Mouse (Mus musculus) v-Abl transformed pro-B cells (cell line): ENCODE results near the gene Sprr2f.

Source experiments
- in situ Hi-C, 2 experiments: fragments of 400-800 bp; cut with MboI; formaldehyde crosslinking; loops; one replicate each; pipeline ENCODE4 v1.15.1; 2025; ENCODE audit not compliant: unreplicated experiment in 2 of 2

Sprr2f gene

DNA sequence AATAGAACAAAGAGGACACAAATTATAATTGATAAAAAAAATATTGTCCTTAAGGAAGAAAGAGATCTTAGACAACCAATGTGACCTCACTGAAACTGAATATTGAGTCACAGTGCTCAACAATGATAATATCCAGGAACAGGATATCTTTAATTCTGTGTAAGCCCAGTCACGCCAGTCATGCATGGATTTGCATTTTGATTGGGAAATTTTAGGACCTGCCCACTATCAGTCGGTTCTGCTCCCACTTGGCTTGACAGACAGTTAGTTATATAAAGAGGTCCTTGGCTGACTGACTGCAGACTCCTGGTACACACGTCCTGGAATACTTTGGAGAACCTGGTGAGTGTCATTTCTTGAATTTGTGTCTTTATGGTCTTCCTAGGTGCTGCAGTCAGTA, at the start of gene Sprr2f:
Sprr2f (plus strand) TSS at position 301 of the 400 bp plus-strand sequence.
- in situ Hi-C loops: no loop called here

DNA sequence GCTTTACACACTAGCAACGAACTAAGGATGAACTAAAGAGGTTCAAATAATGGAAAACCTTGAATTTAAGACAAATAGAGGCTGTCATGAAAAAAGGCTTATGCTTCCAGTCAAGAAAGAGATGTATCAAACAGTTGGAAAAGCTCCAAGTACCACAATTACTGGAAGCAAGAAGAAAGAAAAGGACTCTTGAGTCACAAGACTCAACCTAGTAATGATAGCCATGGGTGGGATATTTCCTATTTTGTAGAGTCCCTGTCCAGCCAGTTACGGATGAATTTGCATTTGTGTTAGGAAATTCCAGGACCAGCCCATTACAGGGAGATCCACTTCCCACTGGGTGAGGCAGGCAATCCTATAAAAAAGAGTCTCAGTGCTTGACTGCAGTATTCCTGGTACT, 48.7 kb upstream of the Sprr2f start, which contains the start of gene Sprr2b:
Sprr2b (plus strand) TSS at position 301 of the 400 bp plus-strand sequence.
- in situ Hi-C loops: no loop called here

- in situ Hi-C loops: no loop called here
These were observed 47.6 kb upstream of the Sprr2f start for GRCm38 (mm10) chr3:92317384-92317783.

- in situ Hi-C loops: no loop called here
These were observed 28.7 kb upstream of the Sprr2f start for GRCm38 (mm10) chr3:92336278-92336677.

- in situ Hi-C loops: no loop called here
These were observed 26.1 kb upstream of the Sprr2f start, which contains the start of gene Sprr2d for GRCm38 (mm10) chr3:92338840-92339239. TSS of gene Sprr2d (plus strand) at chr3:92339140.

- in situ Hi-C loops: no loop called here
These were observed 13.1 kb upstream of the Sprr2f start, which contains the start of gene Sprr2e for GRCm38 (mm10) chr3:92351843-92352242. TSS of gene Sprr2e (plus strand) at chr3:92352143.

GRCm38 (mm10) chr3:92361619-92362018, 3.4 kb upstream of the Sprr2f start:
- in situ Hi-C loops: no loop called here

DNA sequence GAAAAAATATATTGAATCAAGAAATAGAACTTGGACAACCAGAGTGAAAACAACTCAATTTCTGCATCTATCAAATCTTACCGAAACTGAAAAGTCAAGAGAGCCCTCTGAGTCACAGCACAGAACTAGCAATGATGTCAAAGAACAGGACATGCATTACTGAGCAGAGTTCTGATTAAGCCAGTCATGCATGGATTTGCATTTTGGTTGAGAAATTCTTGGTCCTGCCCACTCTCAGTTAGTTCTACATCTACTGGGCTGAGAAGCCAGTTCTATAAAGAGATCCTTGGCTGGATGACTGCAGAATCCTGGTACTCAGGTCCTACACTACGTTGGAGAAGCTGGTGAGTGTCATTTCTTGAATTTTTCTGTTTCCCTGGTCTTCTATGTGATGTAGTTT, 8.6 kb downstream of the Sprr2f start:
- in situ Hi-C loops: no loop called here

GRCm38 (mm10) chr3:92385385-92385784, 20.4 kb downstream of the Sprr2f start, which contains the start of gene Sprr2h:
TSS of gene Sprr2h (plus strand) at chr3:92385685.
- in situ Hi-C loops: no loop called here

- in situ Hi-C loops: no loop called here
These were observed 29.3 kb downstream of the Sprr2f start for GRCm38 (mm10) chr3:92394301-92394700.

GRCm38 (mm10) chr3:92407691-92408090, 42.7 kb downstream of the Sprr2f start, which contains the start of gene Sprr2i:
TSS of gene Sprr2i (plus strand) at chr3:92407991.
- in situ Hi-C loops: no loop called here
